Mouse (Mus musculus) ES-E14 (cell line): Measurements from ENCODE around the gene Tnik. TPM values are rescaled to one million over a fixed set of nuclear protein-coding genes. Genes with fewer than 3 reads are reported as not detected.

Experiments used
- DNase-seq: peaks from one replicate; pipeline ENCODE4 v3.0.0-alpha.2; 2013; ENCODE audit warnings: low read depth, low spot score
- H3K27ac ChIP-seq: 2 replicates; pipeline ENCODE4 v1.5.1; 2012; ENCODE audit warnings: low read depth, mild to moderate bottlenecking, low read length, moderate library complexity, mixed read lengths; ENCODE audit not compliant: poor library complexity, insufficient read depth, severe bottlenecking
- H3K36me3 ChIP-seq: 2 replicates; pipeline ENCODE4 v1.6.1; 2012; ENCODE audit warnings: mild to moderate bottlenecking, low read length, moderate library complexity, mixed read lengths; ENCODE audit not compliant: control insufficient read depth, poor library complexity, insufficient read depth, severe bottlenecking
- H3K4me1 ChIP-seq, 2 experiments: fragments of 150-350 bp in 1 of 2; sonication (generic) in 1 of 2; 2 replicates each; pipeline ENCODE4 v1.6.1; 2012; ENCODE audit warnings: low read length in 2 of 2, mild to moderate bottlenecking in 1 of 2, mixed read lengths in 1 of 2; ENCODE audit not compliant: control insufficient read depth in 2 of 2, insufficient read depth in 2 of 2, poor library complexity in 1 of 2
- H3K4me3 ChIP-seq, 2 experiments: fragments of 150-350 bp in 1 of 2; sonication (generic) in 1 of 2; 2 replicates each; pipeline ENCODE4 v1.5.1; 2012; ENCODE audit warnings: low read length in 2 of 2, low read depth in 1 of 2, mild to moderate bottlenecking in 1 of 2, mixed read lengths in 1 of 2; ENCODE audit not compliant: insufficient read depth in 1 of 2, poor library complexity in 1 of 2, severe bottlenecking in 1 of 2
- H3K9ac ChIP-seq: 2 replicates; pipeline ENCODE4 v1.6.1; 2012; ENCODE audit warnings: low read depth, mild to moderate bottlenecking, low read length, mixed read lengths; ENCODE audit not compliant: poor library complexity, insufficient read depth, severe bottlenecking
- H3K9me3 ChIP-seq: fragments of 150-350 bp; sonication (generic); 2 replicates; pipeline ENCODE4 v1.6.1; 2012; ENCODE audit warnings: low read depth, mild to moderate bottlenecking, low read length; ENCODE audit not compliant: control insufficient read depth, insufficient read depth
- CHD2 ChIP-seq: IDR thresholded peaks from 2 replicates; pipeline ENCODE4 v1.6.1; 2014; ENCODE audit warnings: mild to moderate bottlenecking, low read depth, low read length, inconsistent platforms
- HCFC1 ChIP-seq: IDR thresholded peaks from 2 replicates; pipeline ENCODE4 v1.6.1; 2012; ENCODE audit warnings: low read length, inconsistent platforms, borderline replicate concordance; ENCODE audit not compliant: insufficient read depth
- MAFK ChIP-seq: IDR thresholded peaks from 2 replicates; pipeline ENCODE4 v1.6.1; 2014; ENCODE audit warnings: mild to moderate bottlenecking, low read depth, low read length, inconsistent platforms; ENCODE audit not compliant: insufficient read depth
- ZC3H11A ChIP-seq: IDR thresholded peaks from 2 replicates; pipeline ENCODE4 v1.6.1; 2012; ENCODE audit warnings: low read depth, mild to moderate bottlenecking, inconsistent platforms, low read length, borderline replicate concordance
- ZNF384 ChIP-seq: IDR thresholded peaks from 2 replicates; pipeline ENCODE4 v1.6.1; 2012; ENCODE audit warnings: low read depth, low read length, inconsistent platforms
- in situ Hi-C, 2 experiments: fragments of 600-800 bp; cut with MboI; formaldehyde crosslinking; loops; one replicate each; pipeline ENCODE4 v1.15.1; 2025; ENCODE audit warnings: low sequenced_read_pairs in 2 of 2, inconsistent platforms in 1 of 2; ENCODE audit not compliant: unreplicated experiment in 2 of 2
- total RNA-seq: library from RNA; depleted of rRNA; stranded (reverse); fragments of 300-350 nt; gene quantifications from 2 replicates; pipeline ENCODE4 v1.2.3, GENCODE M21; 2012

Tnik gene
- total RNA-seq, 1 experiment = 2.6 TPM

GRCm38 (mm10) chr3:28255711-28256110 lies 7.3 kb upstream of the Tnik start:
- in situ Hi-C loops = no loop called here
- no peaks in the 10 kb centered on the region for H3K9me3 ChIP-seq
- H3K4me3 ChIP-seq = no peak overlapping the region
- no peaks in the 10 kb centered on the region for H3K36me3 ChIP-seq
- H3K27ac ChIP-seq = no peak overlapping the region
- no peak for DNase-seq
- no peak for TF ChIP-seq HCFC1
- TF ChIP-seq CHD2 = no peak
- TF ChIP-seq ZC3H11A = no peak
- TF ChIP-seq MAFK = no peak
- TF ChIP-seq ZNF384 = no peak
- no peaks in the 10 kb centered on the region for H3K4me1 ChIP-seq
- H3K9ac ChIP-seq = no peak overlapping the region

- H3K9me3 ChIP-seq = no peaks in the 10 kb centered on the region
- TF ChIP-seq ZNF384 = no peak
- no peak for TF ChIP-seq ZC3H11A
- no peak for TF ChIP-seq HCFC1
- TF ChIP-seq MAFK = no peak
- peaks cover 7 to 14% of the 10 kb centered on the region in 2 experiments; a peak in 2 of 4 replicates for H3K4me1 ChIP-seq
- DNase-seq = peak; percentile 21
- H3K9ac ChIP-seq = peak overlapping the region; percentile 37
- H3K4me3 ChIP-seq = peak overlapping the region; percentile 71 to 73
- H3K27ac ChIP-seq = no peak overlapping the region
- H3K36me3 ChIP-seq = no peaks in the 10 kb centered on the region
- in situ Hi-C loops = no loop called here
Observed at GRCm38 (mm10) chr3:28262371-28263001, 528 bp upstream of the Tnik start.

- peaks cover 7 to 14% of the 10 kb centered on the region in 2 experiments; a peak in 2 of 4 replicates for H3K4me1 ChIP-seq
- no peak for TF ChIP-seq MAFK
- no peak for TF ChIP-seq CHD2
- TF ChIP-seq ZNF384 = no peak
- TF ChIP-seq ZC3H11A = no peak
- no peak for TF ChIP-seq HCFC1
- no peaks in the 10 kb centered on the region for H3K9me3 ChIP-seq
- no peak overlapping the region for H3K27ac ChIP-seq
- H3K9ac ChIP-seq = peak overlapping the region; percentile 64; the same call in 1 of the 2 replicates
- H3K4me3 ChIP-seq = peak overlapping the region; percentile 71 to 73
- no peaks in the 10 kb centered on the region for H3K36me3 ChIP-seq
- peak; percentile 17 for DNase-seq
- in situ Hi-C loops = no loop called here
Observed at GRCm38 (mm10) chr3:28263948-28264840, 1.2 kb downstream of the Tnik start.

GRCm38 (mm10) chr3:28264841-28265150 lies 1.8 kb downstream of the Tnik start:
- Histone ChIP-seq H3K9ac (no peak overlapping the region), H3K9me3 (no peaks in the 10 kb centered on the region), H3K36me3 (no peaks in the 10 kb centered on the region), H3K27ac (no peak overlapping the region), H3K4me3 (no peak overlapping the region), H3K4me1 (peaks cover 7 to 16% of the 10 kb centered on the region in 2 experiments; a peak in 2 of 4 replicates)
- DNase-seq = no peak
- in situ Hi-C loops = no loop called here
- TF ChIP-seq ZNF384 (no peak), CHD2 (no peak), HCFC1 (no peak), MAFK (no peak), ZC3H11A (no peak)
